Mouse (Mus musculus) kidney, adult 11 months (tissue): ENCODE measurements around the gene Zcchc14.

ENCODE experiments used
- DNase-seq: peaks from one replicate; pipeline ENCODE4 v3.0.0; 2022

Zcchc14 gene

DNA sequence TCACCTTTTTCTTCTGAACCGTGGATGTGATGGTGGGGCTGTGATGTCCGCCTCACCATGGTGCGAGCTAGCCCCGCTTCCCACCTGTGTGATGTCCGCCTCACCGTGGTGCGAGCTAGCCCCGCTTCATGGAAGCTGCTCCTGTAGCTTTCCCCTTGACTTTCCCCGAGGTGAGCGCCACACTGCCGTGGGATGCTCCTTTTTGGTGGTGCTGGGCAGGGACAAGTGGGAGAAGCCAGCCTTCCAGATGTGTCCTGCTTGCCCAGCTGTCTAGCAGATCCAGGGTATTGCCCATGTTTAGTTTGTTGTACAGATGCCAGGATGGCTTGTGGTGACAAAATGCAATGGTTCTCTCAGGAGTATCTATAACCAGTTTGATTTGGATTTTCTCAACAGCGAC, 10.4 kb upstream of the Zcchc14 start:
- no peak for DNase-seq

DNA sequence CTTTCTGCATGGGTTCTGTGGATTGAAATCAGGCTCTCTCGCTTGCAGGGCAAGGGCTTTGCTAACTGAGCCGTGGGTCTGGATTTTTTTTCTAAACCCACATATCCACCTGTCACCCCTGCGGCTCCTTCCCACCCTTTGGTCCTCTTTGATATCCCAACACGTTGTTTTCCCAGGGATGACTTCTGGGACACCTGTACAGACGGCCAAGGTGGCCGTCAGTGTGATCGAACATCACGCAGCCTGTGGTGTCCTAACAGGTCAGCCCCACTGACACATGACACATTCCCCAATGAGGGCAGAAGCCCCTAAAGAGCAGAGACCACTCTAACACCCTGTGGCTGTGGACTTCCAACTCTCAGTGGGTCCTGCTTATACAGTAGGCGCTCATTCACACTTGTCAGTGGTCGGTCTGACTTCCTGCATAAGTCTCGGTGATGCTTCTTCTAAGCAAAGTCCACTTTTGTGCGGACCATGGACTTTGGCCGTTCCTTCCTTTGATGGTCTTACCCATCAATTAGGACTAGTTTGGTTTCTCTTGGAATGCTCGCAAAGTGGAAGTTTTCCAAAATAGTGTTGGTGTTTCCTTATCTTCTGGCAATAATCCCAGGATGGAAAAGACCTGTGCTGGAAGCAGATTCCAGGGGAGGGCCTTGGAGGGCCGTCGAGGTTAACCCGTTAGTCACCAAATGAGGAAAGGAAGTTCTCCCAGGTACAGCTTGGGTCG, 9.1 kb upstream of the Zcchc14 start:
- DNase-seq: peak; percentile 66

DNA sequence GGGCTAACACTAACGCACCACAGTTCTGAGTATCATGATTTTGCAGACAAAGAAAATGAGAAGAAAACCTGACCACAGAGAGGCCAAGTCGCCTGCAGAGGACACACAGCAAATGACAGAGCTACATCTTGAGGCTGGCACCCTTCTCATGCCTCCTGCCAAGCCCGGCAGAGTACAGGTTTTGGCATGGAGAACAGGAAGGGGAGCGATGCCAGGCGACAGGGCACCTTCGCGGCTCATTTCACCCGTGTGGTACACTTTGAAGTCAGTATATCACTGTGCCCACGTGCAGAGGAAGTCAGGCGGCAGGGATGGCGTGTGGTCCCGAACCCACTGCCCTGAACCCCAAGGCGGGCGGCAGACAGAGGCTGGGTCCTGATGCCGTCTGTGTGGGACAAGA, 7.9 kb upstream of the Zcchc14 start:
- DNase-seq: peak; percentile 78

DNA sequence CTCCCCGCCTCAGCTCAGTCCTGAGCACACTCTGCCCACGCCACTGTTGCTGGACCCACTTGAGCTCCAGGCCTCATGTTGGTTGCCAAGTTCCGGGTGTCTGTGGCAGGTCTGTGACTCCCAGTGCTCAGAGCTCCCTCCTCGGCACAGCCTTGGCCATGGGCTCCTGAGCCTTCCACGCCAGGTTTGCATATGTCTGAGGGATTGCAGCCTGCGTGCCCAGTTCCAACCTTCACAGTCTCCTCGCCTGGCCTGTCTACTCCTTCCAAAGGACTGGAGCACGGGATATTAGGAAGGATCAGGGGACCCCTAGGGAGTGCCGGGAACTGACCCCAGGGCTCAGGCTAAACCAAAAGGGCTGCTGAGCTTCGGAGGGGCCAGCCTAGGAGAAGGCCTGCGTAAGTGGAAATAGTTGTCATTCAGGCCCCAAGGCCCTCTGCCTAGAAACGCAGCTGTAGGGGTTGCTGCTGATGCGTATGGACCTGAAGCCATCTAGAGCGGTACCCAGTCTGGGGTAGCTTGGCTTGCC, 2.3 kb upstream of the Zcchc14 start:
- no peak for DNase-seq

DNA sequence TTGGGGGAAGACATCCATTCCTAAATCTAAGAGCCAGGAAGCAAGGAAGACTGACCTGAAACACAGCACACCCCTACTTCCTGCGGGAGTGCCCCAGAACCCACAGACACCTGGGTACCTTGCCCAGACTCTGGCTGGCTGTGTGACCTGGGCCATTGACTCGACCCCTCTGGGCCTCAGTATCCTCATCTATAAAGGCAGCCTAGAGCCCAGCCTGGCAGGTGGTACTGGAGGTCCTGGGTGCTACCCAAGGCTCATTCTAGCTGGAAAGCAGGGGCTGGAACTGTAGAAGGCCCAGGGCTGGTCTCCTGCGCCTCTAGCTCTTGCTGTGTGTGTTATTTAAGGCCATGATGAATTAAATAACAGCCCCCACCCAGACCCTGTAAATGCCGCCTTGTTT, 1.4 kb upstream of the Zcchc14 start:
- no peak for DNase-seq

DNA sequence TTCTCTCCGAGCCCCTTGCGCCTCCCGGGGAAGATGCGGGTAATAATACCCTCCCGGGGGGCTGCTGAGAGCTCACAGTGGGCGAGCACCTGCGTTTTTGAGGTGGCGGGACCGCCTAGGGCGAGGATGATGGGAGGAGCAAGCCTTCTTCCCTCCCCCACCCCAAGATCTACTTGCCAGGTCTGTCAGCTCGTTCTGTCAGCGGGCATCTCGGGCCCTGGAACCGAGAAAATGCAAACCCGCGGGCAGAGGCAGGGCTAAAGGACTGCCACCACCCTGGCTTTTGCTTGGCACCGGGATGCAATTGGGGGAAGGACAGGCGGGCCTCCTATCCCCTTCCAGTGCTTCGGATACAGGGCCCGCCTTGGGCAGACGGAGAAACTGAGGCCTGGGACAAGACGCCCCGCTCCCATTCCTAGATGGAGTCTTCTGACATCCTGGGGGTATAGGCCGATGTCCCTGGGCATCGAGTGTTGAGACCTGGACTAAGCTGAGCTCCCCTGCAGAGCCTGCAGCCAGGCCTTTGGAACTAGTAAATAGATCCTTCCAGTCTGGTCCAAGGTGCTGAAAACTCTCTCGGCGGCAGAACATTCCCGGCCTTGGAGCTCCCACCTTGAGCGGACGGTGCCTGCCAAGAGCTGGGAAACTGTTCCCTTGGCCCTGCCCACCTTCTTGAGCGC, 779 bp upstream of the Zcchc14 start:
- DNase-seq: peak; percentile 54

DNA sequence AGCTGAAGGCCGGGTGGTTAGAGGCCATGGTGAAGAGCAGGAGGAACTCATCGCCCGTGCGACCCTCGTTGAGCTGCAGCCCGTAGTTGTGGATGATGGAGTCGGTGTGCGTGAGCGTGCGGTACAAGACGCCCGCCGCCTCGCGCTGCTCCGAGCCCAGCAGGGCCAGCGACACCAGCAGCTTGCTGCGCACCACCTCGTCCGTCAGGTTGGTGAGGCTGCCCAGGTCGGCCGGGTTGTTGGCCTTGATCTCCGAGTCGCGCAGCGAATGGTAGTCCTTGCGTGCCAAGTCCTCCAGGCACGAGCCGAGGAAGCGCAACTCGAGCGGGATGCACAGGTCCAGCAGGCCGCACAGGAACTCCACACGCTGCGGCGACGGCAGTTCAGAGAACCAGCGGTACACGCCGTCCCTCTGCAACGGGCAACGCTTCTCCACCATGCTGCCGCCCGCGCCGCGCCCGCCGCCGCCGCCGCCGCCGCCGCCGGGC, 783 bp downstream of the Zcchc14 start:
- no peak for DNase-seq

DNA sequence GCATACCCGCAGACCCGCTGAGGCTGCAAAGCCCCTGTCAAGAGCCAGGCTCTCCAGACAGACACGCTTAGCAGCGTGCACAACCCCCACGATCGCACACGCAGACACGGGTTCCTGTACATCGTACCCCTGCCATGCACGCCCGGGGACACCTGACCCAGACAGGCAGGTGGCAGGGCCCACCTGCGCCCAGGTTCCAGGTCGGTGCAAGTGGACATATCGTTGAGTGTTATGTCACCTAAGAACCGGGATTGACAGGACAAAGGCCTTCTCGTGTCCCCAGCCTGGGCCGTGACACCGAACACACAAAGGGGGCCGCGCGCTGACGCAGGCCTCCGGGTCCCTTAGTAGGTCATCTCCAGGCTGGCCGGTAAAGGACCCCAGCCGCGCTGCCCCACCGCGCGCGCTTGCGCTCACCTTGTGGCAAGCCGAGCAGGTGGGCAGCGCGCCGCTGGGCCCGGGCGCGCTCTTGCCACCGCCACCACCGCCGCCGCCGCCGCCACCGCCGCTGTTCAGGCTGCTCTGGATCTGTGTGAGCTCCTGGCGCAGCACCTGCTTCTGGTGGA, 1.3 kb downstream of the Zcchc14 start:
- no peak for DNase-seq

DNA sequence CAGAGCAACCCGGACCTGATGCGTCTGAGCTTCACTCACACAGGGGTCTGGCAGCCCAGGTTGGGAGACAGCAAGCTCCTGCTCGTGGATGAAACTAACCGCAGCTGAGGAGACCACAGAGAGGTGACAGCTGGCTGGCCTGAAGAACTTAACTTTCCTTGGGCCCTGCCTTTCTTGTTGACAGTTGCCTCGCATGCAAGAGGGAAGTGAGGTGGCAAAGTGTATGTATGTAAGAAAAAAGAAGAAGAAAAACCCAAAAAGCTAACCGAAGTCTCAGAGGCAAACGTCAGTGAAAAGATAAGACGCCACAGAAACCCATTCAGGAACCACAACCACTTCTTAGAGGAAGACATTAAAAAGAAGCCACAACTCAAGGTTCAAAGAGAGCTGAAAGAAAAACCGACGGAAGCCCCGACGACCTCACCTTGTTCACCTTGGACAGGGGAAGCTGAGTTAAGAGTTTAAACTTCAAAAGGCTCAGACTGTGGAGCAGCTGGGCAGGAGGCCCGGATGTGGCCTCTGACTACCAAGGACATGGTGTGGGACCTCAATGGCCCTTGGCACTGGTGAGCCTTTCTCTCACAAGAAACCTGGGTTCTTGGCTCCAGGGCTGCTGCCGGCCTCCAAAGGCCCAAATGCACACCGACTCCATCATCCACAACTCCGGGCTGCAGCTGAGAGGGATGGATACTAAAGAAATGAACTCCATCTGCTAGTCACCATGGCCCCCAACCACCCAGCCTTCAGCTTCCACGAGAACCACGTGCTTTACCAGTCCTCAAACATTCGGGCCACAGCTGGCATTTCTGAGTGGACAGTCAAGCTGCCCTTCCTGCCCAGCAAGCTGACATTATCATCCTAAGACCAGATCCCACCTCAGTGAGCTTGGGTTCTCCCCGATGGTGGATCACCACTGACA, 2.1 kb downstream of the Zcchc14 start:
- DNase-seq: peak; percentile 57

DNA sequence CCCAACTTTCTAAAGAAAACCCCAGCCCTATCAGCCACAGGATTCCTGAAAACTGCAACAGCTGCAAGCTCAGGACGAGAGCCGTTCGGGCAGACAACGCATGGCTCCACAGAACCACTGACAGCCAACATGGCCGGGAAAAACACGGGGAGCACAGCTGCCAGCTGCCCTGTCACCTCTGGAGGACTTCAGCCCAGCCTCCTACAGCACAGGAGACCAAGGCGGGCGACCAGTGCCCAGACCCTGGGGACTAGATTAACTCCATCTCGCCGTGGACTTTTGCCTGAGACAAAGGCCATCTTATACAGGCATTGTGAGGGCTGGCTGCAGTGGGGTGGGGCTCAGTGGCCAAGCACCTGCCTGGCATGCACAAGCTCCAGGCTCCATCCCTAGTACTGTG, 2.8 kb downstream of the Zcchc14 start:
- DNase-seq: peak; percentile 69

DNA sequence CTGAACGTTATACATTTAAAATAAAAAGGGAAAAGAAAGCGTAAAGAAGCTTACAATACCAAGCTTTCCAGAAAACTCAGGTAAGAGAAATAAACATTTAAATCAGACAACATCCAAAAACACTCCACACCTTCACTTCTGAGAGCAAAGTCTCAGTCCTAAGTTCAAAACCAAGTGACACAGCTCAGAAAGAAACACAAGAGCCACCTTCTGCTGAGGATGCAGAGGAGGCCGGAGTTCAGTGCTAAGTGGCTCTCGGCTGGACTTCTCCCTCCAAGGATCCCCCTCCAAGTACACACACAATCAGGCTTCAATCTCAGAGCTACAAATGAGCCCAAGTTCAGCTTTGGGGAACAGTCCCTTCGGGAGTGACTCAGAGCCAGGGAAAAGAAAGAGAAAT, 3.3 kb downstream of the Zcchc14 start:
- no peak for DNase-seq

DNA sequence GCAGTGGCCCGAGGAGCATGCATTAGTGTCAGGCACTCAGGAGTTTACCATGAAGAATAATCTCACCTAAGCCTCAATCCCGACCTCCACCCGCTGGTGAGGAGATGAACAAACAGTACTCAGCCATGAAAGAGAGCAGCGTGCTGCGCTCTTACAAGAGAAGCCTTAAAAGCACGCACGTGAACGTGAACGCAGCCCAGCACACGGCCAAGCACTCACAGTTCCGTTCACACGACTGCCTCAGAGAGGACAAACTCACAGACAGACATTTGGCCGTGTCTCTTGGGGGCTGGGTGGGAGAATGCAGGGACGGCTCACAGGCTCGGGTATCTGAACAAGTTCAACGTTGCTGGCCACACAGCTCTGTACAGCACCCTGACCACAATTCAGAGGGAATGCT, 4.2 kb downstream of the Zcchc14 start:
- DNase-seq: no peak

DNA sequence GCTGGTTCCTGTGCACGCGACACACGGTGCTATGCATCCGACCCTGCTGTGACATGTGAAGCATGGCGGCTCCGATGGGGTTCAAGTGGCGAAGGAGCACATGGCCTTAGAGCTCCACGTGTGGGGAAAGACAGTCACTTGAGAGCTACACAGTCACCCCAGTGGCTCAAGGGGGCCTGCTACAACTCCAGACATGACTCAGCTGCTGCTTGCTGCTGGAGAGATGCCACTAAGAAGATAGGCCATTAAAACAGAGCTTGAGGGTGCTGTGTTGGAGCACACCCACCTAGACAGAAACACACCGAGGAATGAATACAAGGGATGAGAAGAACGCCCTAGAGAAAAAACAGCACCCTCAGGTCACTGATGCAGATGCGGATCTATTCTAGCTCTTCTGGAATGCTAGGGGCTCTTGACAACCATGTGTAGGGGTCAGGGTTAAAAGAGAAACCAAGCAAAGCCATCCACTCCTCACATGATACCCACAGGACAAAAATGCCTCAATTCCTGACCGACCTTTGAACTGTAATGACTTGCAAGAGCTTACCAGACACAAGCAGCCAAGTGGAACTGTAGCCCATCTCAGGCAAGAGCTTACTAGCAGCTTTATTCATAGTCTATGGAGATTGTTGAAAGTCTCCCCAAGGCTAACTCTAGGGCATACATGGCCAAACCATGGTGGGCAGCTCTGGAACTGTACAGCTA, 5.0 kb downstream of the Zcchc14 start:
- peak; percentile 89 for DNase-seq

DNA sequence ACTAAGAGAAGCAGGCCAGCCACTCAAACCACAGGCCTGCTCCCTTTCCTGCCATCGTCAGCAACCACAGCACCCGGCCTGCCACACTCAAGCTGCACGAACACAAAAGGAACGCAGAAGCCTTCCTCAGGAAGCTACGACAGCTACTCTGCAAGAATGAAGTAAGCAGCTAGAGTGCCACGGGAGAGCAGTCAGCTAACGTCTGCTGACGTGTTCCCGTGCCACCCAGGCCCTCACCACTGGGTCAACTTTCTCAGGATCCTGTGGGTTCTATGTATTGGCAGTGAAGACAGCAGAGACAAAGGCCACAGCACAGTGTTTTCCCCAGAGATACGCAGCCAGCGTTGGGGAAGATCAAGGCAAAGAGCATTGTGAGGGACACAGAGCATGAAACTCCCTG, 9.3 kb downstream of the Zcchc14 start:
- DNase-seq: no peak

DNA sequence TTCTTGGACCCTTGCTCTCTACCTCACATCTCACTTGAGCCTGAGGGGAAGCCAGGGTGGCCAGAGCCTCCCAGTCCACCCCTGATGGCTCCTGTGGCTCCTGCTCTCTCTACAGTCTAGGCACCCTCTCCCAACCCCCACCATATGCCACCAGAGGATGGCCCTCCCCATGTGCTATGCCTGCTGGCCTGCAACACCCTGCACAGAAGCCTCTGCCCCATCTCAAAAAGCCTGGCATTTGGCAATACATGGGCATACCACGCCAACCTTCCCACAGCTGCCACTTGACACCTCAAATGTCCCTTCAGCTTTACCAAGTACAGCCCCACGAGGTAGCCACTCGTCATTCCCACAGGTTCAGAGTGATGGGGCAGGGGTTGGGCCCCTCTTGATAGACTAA, 9.9 kb downstream of the Zcchc14 start:
- no peak for DNase-seq

DNA sequence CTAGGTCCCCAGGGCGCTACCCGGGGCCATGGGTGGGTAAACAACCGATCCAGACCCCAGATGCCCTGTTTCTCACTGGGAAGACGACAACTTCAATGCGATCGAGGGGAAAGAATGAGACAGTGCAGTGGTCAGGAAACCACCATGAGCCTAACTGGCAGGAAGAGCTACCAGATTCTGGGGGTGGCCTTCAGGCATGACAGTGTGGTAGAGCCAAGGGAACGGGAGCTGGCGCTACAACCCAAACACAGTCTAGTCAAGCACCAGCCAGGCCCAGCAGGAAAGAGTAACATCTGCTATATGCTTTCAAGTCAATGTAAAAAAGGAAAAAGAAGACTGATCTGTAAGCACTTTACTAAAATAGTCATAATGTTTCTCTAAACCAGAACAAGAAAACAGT, 16.5 kb downstream of the Zcchc14 start:
- no peak for DNase-seq

DNA sequence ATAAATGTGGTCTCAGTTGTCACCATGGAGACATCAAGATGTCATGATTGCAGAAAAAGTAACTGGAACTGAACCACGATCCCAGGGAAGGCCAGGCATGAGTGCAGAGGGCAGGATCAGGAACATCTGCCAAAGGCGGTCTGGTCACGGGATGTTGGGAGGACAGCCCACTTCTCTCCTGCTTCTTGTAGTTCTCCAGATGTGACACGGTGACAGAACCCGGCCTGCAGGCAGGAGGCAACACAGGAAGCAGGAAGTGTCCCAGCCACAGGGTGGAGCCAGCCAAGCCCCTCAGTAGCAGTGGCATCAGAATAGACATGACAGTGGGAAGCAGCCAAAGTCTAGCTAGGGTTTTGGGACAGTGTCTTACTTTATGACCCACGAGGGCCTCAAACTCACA, 17.2 kb downstream of the Zcchc14 start:
- peak; percentile 73 for DNase-seq

DNA sequence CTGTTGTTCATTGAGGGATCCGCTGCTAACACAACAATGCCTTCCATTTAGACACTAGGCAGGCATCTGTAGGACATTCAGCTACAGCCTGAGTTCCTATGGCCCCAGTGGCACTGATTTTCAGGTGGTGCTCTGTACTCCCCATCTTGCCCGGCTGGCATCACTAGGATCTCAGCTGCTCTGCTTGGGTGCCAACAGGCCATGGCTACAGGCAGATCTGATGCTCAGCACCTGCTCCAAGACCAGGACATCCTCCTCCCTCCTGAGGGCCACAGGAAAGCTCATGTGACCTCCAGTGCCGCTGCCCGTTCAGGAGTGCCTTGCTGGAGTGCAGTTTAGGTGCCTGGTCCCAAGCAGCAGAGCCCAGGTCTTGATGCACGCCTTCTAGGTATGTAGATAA, 20.3 kb downstream of the Zcchc14 start:
- DNase-seq: no peak

DNA sequence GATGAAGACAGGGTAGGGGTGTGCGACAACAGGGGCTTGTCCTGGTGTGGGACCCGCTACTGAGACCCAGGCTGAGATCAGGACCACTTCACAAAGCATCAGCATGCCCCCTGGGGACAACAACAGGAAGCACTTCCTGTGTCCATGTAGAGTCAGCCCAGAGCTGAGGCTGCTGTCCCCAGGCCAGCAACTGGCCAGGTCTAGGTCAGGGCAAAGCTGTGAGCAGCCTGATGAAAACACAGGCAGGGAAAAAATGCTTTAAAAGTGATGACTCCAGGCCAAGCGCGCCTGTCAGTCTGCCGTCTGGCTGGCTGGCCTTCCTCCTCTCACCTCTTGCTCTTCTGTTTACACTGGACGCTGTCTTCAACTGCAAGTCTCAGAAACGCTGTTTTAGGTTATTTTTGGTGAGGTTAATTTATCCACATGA, 21.0 kb downstream of the Zcchc14 start:
- peak; percentile 78 for DNase-seq

DNA sequence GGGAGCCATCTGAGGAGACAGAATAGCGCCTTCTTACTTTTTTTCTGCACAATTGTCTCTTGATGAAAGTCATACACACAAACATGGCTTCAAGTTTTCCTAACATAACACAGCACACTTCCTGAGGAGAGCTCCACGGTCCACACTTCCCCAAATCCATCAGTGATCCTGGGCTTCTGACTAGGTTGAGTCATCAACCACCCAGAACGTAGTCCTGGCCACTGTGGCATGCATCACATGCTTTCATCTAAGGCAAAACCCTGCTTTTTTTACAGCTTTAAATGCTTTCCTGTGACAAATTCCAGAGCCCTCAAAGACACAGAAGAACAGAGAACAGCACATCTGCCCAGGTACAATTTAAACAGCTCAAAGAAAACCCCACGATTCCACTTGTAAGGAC, 24.0 kb downstream of the Zcchc14 start:
- no peak for DNase-seq

DNA sequence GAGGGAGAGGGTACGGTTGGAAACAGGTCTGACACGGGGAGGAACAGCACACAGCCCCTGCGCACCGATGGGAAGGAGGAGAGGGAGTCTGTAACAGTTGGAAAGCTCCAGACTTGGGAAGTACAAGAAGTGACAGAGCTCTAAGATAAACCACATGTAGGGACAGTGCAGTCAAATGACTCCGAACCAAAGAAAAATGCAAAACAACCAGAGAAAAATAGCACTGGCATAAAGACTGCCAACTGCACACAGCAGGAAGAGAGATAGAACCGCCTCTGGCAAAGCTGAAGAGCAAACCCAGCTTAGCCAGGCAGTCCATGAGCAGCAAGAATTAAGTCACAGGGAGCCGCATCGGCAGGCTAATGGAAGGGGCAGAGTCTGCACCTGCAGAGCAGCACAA, 29.7 kb downstream of the Zcchc14 start:
- DNase-seq: no peak

DNA sequence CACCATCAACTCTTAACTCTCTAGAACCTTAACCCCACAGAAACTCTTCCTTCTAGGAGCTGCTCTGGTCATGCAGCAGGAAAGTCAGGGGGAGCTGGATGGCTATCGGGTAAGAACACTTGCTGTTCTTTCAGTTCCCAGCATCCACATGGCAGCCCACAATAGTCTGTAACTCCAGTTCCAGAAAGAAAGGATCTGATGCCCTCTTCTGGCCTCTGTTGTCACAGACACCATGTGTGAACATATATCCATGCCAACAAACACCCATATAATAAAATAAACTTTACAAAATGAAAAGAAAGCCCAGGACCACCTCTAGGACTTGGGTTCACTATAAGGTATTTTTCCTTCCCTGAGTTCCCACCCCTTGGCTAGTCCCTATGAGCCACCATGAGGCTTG, 30.8 kb downstream of the Zcchc14 start:
- DNase-seq: no peak
